Mouse (Mus musculus): ENCODE data around the gene Ttc23.

Gene Ttc23

GRCm38 (mm10) chr7:67645681-67646014 lies 1.6 kb upstream of the Ttc23 start:
- no peak for DNase-seq

DNA sequence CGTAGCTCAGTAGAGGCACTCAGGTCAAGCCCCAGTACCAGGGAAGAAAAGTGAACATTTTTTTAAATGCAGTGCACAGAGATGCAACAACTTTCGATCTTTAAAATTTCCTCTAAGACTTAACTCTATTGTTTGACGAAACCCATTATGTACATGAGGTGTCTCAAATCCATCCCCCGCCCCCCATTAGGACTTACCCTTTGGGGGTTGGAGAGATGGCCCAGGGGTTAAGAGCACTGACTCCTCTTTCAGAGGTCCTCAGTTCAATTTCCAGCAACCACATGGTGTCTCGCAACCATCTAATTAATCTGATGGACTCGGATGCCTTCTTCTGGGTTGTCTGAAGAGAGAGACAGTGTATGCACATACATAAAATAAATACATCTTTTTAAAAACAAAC lies 1.1 kb upstream of the Ttc23 start:
- no peak for DNase-seq

- no peak for DNase-seq
These were observed 1.2 kb downstream of the Ttc23 start for GRCm38 (mm10) chr7:67648376-67648775.

DNA sequence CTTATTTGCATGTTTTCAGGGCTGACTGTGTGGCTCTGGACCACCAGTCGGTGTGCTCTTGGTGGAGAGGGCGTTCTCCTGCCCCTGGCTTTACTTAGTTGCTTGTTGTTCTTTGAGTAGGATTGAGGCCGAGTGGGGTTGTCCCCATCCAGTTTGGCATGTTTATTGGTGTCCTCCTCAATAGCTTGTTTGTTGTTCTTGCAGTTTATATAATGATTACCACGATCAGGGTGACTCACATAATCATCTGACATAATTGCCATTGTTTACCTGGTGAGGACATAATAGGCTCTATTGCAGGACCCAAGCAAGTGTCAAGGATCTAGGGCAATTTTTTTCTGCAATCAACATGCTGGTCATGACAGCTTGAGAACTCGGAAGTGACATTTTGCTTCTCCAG lies 5.0 kb downstream of the Ttc23 start:
- DNase-seq: no peak

DNA sequence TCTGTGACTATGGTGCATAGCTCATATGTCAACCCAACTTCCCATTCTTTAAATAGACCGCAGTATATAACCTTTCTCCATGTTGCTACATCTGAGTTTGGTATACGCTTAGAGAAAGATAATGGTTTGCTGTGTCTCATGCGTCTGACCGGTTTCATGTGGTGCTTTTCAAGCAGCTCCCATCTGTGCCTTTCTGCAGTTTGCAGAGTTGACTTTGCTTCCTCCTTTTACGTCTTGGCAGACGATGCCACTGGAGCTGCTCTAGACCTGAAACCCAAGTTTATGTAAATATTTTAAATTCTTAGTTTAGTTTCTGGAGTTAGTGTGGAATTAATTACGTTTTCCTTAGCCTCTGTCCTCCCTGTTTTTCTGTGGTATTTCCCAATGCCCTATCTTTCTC lies 7.5 kb downstream of the Ttc23 start:
- DNase-seq: no peak

- no peak for DNase-seq
These were observed 8.0 kb downstream of the Ttc23 start for GRCm38 (mm10) chr7:67655186-67655585.

DNA sequence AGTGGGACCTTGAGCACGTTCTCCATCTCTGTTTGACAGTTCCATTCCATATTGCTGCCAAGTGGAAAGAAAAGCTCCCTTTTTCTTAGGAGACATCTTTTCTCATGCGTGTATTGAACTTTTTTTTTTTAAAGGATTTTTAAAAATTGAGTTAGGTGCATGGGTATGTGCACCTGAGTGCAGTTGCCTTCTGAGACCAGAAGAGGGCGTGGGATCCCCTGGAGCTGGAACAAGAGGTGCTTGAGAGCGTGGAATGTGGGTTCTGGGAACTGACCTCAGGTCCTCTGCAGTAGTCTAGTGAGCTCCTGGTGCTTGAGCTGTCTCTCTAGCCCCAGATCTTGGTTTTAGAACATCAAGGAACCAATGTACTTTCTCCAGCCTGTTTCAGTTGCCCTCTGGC lies 10.9 kb downstream of the Ttc23 start:
- no peak for DNase-seq

DNA sequence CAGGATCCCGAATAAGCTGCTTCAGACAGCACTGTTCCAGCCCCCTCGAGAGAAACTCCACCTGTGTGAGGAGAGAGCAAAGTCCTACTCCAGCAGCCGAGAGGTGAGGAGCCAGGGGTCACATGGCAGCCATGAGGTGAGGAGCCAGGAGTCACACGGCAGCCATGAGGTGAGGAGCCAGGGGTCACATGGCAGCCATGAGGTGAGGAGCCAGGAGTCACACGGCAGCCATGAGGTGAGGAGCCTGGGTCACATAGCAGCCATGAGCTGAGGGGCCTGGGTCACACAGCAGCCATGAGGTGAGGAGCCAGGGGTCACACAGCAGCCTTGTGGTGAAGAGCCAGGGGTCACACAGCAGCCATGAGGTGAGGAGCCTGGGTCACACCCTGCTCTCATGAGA lies 15.2 kb downstream of the Ttc23 start:
- DNase-seq: no peak

- no peak for DNase-seq
These were observed 16.9 kb downstream of the Ttc23 start for GRCm38 (mm10) chr7:67663981-67664694.

DNA sequence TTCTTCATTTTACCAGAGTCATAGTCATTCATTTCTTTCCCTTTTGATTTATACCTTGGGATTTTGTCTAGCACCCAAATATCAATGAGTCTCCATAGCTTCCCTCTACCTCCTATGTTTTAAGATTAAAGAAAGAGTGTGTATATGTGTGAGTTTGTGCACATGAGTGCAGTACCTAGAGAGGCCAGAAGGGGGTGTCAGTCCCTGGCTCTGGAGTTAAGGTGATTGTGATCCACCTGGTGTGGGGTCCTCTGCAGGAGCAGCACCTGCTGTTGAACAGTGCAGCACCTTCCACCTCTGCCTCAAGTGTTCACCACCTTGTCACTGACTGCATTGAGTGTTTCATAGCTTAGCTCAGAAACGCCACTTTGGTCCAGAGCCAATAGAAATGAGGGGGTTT lies 23.8 kb downstream of the Ttc23 start:
- DNase-seq: no peak

DNA sequence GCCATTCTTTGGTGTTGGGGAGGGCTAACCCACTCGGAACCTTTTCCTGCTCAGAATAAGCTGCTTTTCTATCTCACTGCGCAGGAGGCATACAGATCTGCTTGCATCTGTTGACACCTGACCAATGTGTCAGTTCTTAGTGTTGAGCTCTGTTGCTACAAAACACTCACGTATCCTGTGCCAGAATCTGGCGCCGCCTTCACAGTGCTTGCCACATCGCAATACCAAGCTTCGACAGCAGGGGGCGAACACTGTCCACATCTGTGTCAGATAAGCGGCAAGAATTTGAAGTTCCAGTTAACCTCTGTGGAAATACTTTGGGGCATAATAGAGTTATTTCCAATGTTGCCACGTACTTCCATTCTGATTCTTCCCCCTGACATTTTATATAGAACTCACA lies 25.4 kb downstream of the Ttc23 start:
- peak; percentile 99 for DNase-seq

DNA sequence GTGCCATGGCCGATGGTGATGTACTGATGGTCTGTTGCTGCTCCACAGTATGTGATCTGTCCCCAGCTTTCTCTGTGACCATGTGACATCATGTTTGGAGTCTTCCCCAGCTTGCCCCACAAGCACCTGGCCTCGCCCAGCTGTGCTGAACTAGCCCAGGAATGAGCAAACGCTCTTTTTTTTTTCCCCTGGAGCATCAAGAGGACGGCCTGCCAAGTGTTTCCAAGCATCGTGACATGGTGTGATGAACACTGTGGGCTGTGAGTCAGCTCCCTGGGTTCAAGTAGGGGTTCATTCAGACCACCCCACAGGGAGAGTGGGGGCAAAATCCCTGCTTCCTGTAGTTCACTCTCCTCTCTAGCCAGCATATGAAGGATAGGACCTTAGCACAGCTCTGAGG lies 26.4 kb downstream of the Ttc23 start:
- DNase-seq: no peak

GRCm38 (mm10) chr7:67678878-67679499 lies 31.8 kb downstream of the Ttc23 start:
- DNase-seq: no peak

DNA sequence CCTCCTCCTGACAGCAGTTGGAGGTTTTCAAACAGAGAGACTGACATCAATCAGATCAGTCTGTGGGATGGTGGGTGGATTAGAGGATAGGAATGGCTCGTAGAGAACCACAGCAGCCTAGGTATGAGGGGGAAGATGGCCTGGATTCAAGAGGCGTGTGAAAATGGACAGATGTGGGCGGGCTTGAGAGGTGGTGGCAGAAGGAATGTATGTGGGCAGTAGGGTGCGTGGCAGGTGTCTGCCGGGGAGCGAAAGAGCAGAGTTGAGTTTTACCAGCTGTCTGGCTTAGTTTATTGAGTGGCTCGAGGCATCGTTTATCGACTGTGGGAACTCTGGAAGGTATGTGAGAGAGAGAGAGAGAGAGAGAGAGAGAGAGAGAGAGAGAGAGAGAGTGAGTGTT lies 33.9 kb downstream of the Ttc23 start:
- no peak for DNase-seq

GRCm38 (mm10) chr7:67683006-67683405 lies 35.8 kb downstream of the Ttc23 start:
- DNase-seq: no peak

- no peak for DNase-seq
These were observed 39.3 kb downstream of the Ttc23 start for GRCm38 (mm10) chr7:67686545-67686944.

DNA sequence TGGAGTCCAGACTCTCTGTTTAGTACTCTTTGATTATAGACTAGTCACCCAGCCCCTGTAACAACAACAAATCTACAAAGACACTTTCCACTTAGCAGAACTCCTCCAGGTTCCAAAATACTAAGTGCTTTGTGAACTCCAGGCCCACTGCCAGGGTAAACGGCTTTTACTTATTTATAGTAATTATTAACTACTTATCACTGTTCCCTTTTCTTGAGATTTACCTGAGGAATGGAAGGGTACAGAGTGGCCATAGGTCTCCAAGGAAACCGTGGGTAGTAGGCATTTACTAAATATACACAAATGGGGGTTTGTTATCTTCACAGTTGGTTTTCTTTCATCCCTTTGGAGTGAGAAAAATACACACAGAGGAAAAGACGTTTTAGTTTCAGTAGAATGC lies 41.1 kb downstream of the Ttc23 start:
- no peak for DNase-seq

- DNase-seq: no peak
These were observed 42.6 kb downstream of the Ttc23 start for GRCm38 (mm10) chr7:67689793-67690192.

DNA sequence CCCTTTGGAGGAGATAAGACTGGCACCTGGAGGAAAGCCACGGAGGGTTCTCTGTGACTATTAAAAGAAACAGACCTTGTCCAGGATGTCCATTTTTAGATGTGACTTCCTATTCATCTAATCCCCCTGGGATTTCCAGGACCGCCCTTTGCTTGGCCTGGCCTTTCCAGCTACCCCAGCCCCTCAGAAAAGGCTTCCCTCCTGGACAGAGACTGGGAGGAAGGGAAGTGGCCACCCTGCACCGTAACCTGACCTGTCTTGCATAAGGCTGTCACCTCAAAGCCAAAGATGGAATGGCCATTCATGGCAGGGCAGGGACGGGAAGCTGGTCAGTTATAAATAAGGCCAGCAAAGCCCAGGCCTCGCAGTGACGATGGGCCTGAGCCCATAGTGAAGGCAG lies 43.8 kb downstream of the Ttc23 start:
- DNase-seq: no peak

GRCm38 (mm10) chr7:67692141-67692540 lies 44.9 kb downstream of the Ttc23 start:
- DNase-seq: no peak

DNA sequence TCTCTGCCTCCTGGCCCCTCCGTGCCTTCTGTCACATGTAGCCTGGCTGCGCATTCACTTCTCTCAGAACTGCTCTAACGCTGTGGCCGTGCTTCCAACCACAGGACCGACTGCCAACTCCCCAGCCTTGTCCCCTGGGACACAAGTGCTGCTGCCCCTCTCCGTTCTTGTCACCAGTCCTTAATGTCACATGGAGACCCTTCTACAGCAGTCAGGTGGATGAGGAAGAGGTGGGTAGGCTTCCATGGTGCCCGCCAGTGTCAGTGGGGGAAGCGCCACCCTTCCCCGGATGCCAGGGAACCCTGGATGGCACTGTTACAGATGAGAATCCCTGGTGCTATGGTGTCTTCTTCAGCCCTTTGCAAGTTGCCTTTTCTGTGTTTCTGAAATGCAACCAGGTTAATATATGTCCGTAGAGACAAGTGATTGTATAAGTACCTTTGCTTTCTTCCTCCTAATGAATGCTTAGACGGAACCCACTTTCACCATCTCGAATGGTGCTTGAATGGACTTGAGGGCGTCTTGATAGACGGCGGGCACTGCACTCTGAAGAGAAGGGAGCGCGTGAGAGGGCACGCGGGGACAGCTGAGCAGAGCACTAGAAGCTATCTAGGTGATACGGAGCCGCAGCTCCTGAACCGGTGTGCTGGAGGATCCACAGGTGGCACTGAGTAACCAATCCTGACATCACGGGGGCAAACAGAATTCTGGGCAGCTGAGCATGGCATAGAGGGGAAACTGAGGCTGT lies 45.8 kb downstream of the Ttc23 start:
- DNase-seq: no peak

DNA sequence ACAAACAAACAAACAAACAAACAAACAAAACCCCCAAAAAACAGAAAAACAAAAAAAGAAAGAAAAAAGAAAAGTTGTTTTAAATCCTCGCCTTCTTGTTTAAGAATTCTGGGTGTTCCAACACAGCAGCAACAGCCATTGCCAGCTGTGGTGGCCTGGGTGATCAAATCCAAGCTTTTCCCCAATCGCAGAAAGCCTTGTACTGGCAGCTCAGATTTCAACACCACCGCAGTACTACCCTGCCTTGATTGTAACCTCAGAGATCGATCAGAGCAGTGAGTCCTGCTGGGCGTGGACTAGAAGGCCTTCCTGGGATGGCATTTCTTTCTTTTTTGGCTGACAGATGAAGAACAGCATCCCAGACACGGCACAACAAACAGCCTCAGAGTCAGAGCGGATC lies 48.7 kb downstream of the Ttc23 start:
- DNase-seq: no peak

- DNase-seq: no peak
These were observed 50.9 kb downstream of the Ttc23 start for GRCm38 (mm10) chr7:67697892-67698630.

DNA sequence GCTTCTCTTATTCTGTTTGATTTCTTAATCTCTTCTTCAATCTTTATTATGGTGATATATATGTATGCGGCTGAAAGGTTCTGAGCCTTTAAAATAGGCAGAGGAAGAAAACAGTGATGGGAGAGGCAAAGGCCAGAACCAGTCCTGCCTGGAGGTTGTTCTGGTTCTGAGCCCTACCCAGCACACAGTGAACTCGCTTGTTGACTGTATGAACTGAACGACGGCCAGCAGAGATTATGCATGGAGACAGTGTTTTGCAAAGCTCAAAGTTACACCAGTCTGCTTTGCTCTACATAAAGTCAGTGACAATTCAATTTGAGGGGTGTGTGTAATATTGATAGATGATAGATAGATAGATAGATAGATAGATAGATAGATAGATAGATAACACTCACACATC lies 52.1 kb downstream of the Ttc23 start:
- DNase-seq: no peak
